Mouse (Mus musculus): Measurements from ENCODE around the gene Olfr156. TPM values are rescaled to one million over a fixed set of nuclear protein-coding genes. Genes with fewer than 3 reads are reported as not detected.

The Olfr156 gene
- total RNA-seq, 1 experiment from 2014 or later: not detected

Other genes with a start within 250 kb of the Olfr156 start
- 14.4 and 35.2 TPM in 2 replicates for gene Rgp1, start 245.2 kb downstream of the Olfr156 start, total RNA-seq (2017)
- 10.2 and 11.8 TPM in 2 replicates for gene Gba2, start 245.0 kb downstream of the Olfr156 start, total RNA-seq (2017)
- not detected in 2 replicates for gene Msmp, start 239.4 kb downstream of the Olfr156 start, total RNA-seq (2017)
- 0.39 and 0.96 TPM in 2 replicates for gene Npr2, start 192.0 kb downstream of the Olfr156 start, total RNA-seq (2017)
- not detected in 2 replicates for gene Spag8, start 170.3 kb downstream of the Olfr156 start, total RNA-seq (2017)
- 34.1 and 56.1 TPM in 2 replicates for gene Hint2, start 167.4 kb downstream of the Olfr156 start, total RNA-seq (2017)
- gene Tmem8b, start 154.9 kb downstream of the Olfr156 start, total RNA-seq (2017): 1.4 and 2.5 TPM in 2 replicates
- gene Fam221b, start 154.8 kb downstream of the Olfr156 start, total RNA-seq (2017): 0.55 and 0.92 TPM in 2 replicates
- not detected in 2 replicates for gene Olfr70, start 123.1 kb downstream of the Olfr156 start, total RNA-seq (2017)
- not detected in 2 replicates for gene Olfr71, start 113.6 kb downstream of the Olfr156 start, total RNA-seq (2017)
- gene Hrct1, start 96.7 kb downstream of the Olfr156 start, total RNA-seq (2017): not detected in 2 replicates
- not detected in 2 replicates for gene Spaar, start 93.9 kb downstream of the Olfr156 start, total RNA-seq (2017)
- not detected in 2 replicates for gene Olfr159, start 52.9 kb downstream of the Olfr156 start, total RNA-seq (2017)
- gene Olfr157, start 16.3 kb upstream of the Olfr156 start, total RNA-seq (2017): not detected in 2 replicates
- gene Olfr155, start 27.7 kb upstream of the Olfr156 start, total RNA-seq (2017): not detected in 2 replicates
- 0.82 and 1.9 TPM in 2 replicates for gene Reck, start 51.6 kb upstream of the Olfr156 start, total RNA-seq (2017)
- 16.3 TPM in 2 replicates for gene Glipr2, start 133.5 kb upstream of the Olfr156 start, total RNA-seq (2017)
- gene Ccin, start 159.6 kb upstream of the Olfr156 start, total RNA-seq (2017): not detected in 2 replicates
- gene Clta, start 180.6 kb upstream of the Olfr156 start, total RNA-seq (2017): 316 and 331 TPM in 2 replicates